Mouse (Mus musculus): ENCODE measurements around the gene Rock2. TPM values are rescaled to one million over a fixed set of nuclear protein-coding genes. Genes with fewer than 3 reads are reported as not detected.

Rock2 gene
- polyA plus RNA-seq, 1 experiment = 9.4 TPM

DNA sequence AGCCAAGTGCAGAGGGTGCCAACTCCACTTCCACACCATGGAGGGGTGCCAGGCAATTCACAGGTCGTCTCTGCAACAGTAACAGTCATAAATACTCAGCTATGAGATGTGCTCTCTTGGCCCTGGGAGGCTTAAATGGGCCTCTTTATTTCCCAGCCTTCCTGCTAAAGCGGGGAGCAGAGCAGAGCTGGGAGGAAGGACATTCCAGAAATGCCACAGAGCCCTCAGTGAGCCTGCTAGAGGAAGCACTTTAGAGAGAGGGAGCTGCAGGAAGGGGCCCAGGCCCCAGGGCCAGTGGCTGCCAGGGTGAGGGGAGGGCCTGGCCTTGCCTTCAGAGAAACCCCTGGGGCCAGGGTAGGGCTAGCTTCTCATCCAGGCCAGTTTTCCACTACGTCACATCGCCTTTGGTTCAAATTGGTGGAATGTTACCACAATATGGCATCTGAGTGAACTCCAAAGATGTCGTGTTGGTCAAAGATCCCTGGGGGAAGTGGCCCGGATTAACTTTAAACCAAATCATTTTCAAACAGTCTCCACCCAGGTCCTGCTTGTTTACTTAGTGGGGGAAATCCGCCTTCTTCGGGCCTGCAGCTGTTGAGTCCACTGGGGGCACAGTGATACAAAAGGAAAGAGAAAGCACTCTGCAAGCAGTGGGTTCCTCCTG, 24.2 kb upstream of the Rock2 start:
- DNase-seq (ENCODE audit: low read depth) = no peak

DNA sequence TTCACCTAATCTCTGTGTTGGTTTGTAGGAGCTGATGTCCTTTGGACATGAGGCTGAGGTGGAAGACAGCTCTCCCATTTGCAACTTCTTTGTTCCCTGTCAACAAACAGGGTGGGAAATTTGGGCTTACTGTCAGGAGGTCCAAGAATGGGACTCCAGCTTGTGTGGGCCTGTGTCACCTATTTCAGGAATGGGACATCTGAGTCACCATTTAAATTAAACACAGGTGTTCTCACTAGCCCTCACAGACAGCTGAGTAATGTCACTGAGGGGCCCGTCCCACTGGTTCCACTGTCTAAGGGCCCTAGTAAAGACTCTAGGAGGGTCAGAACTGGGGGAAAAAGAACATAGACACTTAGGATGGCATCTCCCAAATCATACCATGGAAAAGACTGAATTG, 22.7 kb upstream of the Rock2 start:
- DNase-seq (ENCODE audit: low read depth) = no peak

DNA sequence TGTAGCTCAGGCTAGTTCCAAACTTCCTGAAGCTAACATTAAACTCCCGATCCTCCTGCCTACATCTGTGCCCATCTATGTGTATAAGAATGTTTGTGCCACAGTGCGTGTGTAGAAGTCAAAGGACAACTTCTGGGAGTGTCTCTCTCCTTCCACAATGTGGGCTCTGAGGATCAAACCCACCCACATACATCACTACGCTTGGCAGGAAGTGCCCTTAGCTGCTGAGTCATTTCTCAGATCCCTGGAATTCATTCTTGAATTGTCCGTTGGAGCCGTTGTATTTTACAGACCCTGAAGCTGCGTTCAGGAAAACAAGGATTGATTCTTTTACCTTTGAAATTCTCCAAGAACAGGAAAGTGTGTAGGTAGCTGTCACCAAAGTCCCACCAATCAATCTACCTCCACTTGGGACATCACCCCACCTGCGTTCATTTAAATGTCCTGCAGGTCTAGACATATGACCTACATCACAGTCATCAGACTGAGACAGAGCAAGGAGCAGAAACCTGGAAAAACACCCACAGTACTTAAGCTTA, 21.7 kb upstream of the Rock2 start:
- no peak for DNase-seq (ENCODE audit: low read depth)

DNA sequence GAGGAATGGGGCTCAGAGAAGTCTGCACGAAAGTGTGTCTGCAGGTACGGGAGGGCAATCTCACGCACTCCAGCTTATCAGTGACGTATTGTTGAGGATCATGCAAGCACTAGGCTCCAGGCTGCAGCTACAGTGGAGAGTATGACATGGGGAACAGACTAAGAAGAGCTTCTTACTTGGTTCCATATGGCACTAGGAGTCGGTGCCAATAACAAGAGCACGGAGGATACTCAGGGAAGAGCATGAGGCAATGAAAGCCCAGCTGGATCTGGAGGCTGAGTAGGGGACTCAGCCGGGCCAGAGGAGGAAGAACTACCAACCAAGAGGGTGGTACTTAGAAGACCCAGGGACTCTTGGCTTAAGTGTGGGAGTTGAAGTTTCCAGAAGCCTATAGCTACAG, 21.1 kb upstream of the Rock2 start:
- DNase-seq (ENCODE audit: low read depth) = no peak

DNA sequence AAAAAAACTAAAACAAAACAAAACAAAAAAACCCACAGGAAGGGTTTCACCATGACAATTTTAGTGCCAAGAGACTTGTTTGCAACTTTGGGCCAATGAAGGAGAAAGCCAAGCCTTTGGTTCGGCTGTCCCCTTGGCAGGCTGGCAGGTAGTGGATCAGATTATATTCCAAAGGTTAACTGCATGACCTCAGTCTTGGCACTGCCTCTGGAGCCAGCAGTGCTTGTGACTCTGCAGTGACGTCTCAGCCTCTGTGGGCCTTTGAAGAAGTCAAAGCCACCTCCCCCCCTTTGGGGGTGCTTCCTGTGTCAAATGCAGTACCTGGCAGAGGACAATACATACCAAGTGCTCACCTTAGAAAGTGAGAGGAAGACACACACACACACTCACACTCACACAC, 20.6 kb upstream of the Rock2 start:
- no peak for DNase-seq (ENCODE audit: low read depth)

DNA sequence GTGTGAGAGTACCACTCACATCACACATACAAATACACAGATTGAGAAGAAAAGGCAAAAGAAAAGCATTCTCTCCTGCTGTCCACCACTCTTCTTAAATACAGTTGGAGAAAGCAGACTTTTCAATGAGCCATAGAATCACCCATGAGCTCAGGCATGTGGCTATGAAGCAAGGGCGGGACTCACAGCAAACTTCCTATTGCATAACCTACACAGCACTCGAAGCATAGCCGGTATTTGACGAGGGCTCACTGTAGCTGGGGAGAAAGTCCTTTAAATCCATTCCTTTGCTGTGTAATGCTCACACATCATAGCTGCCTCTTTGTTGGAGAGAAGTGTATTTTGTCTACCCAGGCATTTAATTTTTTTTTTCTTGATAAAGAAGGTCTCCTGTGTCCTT, 19.4 kb upstream of the Rock2 start:
- DNase-seq (ENCODE audit: low read depth) = no peak

DNA sequence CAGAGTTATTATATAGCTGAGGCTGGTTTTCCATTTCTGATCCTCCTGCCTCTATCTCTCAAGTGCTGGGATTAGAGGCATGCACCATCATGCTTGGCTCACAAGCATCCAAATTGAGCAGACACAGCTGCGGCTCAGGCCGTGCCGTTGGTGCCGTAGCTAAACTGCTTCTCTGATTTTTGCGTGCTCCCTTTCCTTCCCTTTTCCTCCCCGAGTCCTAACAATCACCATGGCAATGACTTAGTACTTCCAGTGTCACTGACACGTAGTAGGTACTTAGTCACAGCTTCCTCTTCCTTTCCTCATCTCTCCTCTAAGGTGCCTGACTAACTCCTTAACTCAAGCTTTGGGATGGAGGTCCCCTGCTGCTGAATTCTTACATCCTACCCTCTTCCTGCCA, 19.0 kb upstream of the Rock2 start:
- DNase-seq (ENCODE audit: low read depth) = no peak

DNA sequence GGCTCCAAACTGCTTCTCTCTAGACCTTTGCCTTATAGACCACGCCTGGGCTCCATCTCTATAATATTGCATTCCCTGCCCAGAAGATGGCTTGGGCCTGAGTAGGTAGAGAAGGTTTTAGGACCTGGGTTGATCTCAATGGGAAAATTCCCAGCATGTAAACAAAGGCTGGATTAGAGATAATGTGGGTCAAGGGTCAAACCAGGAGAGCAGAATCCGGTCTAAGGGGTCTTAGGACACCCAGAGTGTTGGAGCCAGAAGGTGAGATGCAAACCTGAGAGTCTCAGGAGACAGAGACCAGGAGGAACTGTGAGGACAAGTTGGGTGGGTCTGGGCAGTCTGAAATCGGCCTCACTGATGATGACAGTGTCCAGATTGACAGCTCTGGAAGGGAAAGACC, 18.0 kb upstream of the Rock2 start:
- DNase-seq (ENCODE audit: low read depth) = no peak

DNA sequence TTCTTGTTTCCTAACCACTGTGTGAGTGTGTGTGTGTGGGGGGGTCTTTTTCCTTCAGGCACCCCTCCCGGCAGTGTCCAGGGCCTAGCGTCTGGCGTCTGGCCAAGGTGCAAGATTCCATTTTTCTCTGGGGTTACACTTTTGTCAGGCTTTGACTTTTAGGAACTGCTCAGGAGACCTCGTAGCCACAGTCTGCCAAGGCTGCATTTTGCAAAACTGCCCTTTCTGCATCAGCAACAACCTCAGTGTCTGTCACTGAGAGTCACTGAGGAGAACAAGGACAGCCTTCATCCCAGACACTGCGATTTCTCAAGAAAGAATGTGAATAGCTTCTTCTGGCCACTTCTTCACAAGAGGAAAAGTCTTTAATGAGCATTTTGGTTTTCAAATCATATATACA, 17.6 kb upstream of the Rock2 start:
- no peak for DNase-seq (ENCODE audit: low read depth)

DNA sequence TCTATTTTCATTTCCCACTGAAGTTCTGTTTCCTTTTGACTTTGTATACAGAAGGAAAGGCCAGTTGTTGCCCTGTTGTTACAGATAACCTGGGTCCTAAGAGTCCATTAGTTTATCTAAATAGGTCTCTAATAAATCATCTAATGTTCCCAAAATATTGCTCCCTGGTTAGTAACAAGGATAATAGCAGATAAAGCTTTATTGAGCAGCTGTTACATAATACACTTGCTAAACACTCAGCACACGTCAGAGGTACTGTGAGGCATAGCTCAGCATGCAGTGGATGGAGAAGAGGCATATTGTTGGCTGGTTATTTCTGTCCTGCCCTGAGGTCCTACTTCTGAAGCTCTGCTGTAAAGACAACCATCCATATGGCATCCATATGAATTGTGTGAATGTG, 17.0 kb upstream of the Rock2 start:
- DNase-seq (ENCODE audit: low read depth) = no peak

DNA sequence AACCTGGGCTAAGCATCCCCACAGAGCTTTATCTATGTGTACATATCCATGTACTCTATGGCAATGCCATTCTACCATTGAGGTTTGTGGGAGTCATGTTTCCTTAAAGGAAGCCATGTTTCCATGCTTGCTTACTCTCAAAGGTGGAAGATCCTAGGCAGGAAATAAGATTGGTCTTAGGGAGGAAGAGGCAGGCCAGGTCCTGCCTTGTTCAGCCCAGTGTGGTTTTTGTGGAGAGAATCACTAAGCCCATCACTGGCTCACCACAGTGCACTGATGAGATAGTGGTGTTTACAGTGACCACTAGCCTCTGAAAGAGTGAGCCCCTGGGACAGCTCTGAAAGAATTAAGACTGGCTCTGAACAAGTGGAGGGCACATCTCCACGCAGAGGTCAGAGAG, 15.3 kb upstream of the Rock2 start:
- DNase-seq (ENCODE audit: low read depth) = no peak

DNA sequence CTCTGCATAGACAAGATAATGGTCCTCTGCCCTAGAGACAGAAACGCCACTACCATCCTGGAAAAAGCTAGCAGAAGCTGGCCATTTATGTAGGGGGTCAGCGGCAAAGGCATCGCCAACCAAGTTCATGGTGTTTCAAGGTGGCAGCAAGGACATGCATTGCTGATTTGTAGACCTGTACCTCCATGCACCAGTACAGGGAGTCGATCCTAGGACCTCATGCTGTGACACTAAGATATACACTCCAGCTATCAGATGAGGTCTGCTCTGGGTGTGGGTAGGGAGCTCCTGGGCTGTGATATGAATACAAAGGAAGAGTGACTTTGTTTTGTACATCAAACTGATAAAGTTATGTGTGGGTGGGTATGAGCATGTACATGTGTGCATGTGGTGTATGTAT, 14.6 kb upstream of the Rock2 start:
- DNase-seq (ENCODE audit: low read depth) = no peak

DNA sequence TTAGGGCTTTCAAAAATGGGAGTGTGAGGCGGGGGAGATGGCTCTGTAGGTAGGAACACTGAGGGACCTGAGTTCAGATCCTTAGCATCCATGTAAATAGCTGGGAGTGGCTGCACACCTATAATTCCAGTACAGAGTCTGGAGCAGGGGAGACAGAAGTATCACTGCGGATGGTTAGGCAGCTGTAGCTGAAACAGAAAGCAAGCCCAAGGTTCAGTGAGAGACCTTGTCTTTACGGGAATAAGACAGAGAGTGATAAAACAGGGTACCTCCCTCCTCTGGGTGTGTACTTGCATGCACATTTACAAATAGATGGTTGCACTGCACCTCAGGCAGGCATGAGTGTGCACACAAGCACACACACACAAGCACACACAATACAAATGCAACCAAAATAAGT, 12.3 kb upstream of the Rock2 start:
- no peak for DNase-seq (ENCODE audit: low read depth)

DNA sequence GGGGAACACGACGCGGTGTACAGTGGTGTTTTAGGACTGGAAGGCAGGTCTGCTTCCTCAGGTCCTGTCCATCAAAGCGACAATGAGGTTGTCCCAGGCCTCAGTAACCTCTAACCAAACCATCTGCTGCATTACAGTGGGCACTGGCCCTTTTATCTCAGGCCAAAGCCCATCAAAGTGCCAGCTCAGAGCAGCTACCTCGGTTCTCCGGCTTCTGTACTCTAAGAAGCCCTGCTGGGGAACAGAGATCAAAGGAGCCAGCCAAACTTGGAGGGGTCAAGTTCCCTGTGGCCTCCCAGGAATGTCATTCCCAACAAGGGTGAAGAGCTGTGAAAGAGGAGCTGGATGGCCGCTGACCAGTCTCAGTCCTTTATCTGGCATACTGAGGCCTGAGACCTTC, 11.6 kb upstream of the Rock2 start:
- no peak for DNase-seq (ENCODE audit: low read depth)

DNA sequence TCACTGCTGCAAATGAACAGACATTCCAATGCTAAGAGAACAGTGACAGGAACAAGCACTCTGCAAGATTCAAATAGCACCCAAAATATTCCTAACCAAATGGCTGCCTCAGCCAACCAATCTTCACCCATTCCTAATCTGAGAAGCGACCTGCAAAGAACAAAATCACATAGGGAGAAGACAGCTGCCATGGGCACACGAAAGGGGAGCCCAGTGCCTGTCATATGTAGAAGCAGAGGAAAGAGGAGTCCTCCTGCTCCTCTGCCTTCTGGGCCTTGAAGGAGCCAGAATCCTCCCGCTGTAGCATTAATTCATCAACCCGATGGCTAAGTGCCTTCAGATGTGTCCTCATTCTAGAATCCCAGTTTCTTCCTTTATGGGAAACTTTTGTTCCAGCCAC, 10.2 kb upstream of the Rock2 start:
- no peak for DNase-seq (ENCODE audit: low read depth)

DNA sequence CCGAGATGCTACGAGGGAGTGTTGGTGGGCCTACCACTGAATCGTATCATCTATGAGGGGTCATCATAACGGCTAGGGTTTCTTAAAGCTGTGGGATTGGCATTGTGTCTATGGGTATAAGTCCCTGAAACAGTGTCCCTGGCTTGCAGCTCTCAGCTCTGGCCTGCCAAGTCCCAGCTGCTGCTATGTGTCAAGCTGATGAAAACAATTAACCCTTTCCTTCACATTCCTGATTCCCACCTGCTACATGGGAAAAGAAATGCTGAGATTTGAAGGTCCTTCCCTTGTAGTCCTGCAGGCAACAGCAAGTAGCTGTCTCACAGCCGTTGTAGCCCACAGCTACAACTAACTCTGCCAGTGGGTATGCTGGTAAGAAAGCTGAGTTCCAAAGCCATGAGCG, 8.3 kb upstream of the Rock2 start:
- DNase-seq (ENCODE audit: low read depth) = no peak

DNA sequence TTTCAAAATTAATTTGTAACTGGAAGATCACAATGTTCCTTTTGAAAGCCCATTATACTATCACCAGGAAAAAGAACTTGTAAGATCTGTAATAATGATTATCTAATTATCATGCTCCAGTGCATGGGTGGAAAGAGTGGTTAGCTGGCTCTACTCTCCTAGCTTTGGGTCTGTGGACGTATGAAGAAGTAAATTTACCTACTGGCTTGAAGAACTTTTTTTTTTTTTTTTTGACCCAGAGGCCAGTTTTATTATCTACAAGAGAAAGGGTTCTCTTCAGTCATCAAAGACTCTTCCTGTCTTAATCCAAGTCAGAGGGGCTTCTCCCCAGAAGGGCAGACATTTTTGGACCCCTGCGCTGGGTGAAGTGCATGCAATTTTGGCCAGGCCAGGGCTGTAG, 1.7 kb upstream of the Rock2 start:
- DNase-seq (ENCODE audit: low read depth) = no peak

DNA sequence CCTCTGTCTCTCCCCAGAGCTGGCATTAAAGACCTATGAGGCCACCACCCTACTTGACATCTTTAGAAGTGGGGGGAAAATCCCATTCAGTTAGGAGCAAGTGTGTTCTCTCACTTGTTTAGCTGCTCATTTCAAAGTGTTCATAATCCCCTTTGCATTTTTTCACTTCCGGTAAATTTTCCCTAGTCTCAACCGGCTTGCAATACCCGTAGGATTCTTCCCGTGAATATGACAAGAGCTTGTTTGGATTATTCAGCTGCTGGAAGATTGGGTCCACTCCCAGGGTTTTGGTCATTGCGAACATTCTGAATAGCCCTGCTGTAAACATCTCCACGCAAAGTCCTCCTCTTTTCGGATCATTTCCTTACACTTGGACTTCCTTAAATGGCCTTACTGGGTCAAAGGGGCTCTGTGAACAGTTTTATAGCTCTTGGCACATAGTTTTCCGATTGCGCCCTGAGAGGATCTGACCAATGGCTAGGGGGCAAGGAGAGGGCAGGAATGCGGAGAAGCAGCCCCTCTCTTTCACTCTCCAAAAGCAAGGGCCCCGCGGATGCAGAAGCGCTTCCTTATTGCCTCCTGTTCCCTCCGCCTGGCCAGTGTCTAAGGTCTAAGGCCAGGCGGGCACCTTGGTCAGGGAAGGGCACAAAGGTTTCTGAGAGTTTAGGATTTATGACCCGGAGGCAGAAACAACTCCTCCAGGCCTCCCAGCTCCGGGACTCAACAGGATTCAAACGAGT, 869 bp upstream of the Rock2 start:
- DNase-seq (ENCODE audit: low read depth) = no peak

DNA sequence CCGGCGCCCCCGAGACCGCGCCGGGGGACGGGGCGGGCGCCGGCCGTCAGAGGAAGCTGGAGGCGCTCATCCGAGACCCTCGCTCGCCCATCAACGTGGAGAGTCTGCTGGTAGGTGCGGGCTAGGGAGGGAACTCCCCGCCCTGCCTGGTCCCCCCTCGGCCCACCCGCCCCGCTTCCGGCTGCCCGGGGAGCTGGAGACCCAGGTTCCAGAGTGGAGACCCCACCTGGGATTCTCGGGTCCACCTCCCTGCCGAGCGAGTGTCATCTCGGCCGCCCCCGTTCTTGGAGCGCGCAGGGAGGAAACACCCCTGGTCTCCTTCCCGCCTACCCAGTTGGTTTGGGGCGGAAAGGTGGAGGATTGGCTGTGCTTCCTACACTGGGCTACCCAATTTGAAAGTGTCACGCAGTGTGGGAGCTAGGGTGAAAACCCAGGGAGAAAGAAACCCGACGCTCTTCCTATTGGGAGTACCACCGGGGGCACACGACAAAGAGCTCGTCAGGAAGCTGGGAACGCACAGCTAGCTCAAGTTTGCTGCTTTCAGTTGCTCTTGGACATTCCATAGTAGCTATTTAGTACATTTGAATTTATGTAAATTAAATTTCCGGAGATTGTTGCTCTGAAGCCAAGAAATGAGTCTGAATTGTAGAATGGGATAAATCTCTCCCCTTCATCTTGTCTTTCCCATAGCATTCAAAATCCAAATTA, 680 bp downstream of the Rock2 start:
- DNase-seq (ENCODE audit: low read depth) = no peak

DNA sequence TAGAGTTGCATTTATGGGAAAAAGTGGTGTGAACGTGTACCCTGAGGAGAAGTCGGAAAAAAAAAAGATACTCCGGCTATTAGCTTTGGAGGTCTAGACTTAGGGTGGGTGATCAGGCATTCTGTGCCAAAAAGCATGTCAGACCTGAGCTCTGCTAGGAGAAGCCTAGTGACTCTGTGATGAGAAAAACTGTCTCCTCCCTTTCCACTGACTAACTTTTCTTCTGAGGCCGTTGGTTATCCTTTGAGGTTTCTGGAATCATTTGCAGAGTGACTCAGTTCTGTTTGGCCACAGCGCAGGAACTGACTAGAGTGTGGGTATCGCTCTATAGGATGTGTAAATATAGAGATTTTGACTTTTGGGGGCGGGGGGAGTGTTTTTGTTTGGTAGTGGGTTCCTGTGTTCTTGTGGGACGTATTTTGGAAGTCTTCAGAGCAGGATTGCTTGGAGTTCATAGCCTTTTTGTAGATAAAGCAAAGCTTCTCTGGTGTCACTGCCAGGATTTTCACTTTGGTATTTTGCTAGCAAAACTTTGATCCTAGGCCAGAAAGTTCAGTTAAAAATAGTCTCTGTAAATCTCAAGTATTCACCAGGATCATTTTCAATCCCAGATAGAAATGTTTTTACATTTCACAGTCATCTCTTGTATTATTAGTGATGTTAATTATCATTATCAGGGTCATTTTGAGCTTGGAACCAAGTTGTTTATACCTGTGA, 1.5 kb downstream of the Rock2 start:
- no peak for DNase-seq (ENCODE audit: low read depth)

DNA sequence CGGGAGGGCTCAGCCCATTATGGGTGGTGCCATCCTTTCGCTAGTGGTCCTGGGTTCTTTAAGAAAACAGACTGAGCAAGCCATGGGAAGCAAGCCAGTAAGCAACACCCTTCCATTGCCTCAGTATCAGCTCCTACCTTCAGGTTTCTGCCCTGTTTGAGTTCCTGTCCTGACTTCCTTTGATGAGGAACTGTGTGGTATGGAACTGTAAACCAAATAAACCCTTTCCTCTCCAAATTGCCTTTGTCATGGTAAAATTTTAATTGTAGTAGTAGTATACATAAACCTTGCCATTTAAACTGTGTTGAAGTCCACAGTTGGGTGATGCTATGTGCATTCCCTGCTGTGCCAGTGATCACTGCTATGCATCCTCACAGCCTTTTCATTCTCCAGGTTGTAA, 2.5 kb downstream of the Rock2 start:
- no peak for DNase-seq (ENCODE audit: low read depth)

DNA sequence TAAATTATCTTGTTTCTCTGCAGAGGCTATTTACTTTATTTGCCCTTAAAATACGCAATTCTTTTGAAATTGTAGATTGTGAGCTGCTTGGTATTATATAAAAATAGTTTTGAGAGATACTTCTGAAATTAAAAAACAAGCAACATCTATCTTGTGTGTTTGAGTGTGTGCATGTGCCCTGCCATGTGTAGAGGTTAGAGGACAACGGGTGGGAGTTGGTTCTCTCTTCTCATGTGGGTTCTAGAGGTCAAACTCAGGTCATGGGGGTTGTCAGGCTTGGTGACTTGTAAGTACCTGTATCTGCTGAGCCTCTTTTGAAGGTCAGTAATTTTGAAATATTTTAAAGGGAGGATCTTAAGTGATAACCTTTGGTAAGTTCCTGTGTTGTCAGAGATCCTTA, 3.5 kb downstream of the Rock2 start:
- DNase-seq (ENCODE audit: low read depth) = no peak

Measured in gonadal fat pad, adult 2 months (tissue).